Mouse (Mus musculus): ENCODE measurements around the gene C1qc.
A peak's percentile ranks its signal among the peaks of the same experiment; 100 is the strongest.

The C1qc gene

GRCm38 (mm10) chr4:136892811-136893210 lies at the start of gene C1qc:
TSS of gene C1qc (minus strand) at chr4:136893065.
- DNase-seq: no peak

DNA sequence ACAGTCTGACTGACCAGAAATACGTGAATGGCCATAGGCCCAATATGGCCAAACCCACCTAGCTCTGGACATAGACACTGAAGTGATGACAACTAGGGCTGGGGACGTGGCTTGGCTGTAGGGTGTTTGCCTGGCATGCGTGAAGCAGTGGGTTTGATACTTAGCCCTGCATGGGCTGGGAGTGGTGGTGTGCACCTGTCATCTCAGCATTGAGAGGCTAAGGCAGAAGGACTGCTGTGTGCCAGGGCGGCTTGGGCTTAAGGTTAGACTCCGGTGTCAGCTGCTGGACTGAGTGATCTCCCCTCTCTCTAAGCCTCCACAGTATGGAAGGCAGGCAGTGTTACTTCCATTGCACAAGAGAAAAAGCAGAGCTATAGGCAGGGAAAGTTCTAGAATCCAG lies 45.1 kb upstream of the C1qc start:
- DNase-seq: no peak

GRCm38 (mm10) chr4:136937344-136937743 lies 44.5 kb upstream of the C1qc start:
- no peak for DNase-seq

GRCm38 (mm10) chr4:136934746-136935613 lies 42.1 kb upstream of the C1qc start:
- DNase-seq: no peak

DNA sequence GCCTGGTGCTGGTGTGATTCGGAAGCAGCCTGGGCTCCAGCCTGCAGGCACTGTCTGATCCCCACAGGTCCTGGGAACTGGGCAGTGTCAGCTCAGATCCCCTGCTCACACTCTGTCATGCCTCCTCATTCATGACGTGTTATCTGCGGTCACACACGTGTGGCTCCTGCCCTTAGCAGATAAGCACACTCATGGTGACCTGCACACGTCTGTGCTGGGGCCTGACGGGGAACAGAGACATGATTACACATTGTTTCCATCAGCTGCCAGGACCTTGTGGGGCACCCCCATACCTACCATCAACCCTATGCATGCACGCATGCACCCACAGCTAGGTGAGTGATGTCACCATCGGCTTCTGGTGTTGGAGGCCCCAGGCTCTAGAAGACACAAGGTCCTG lies 37.6 kb upstream of the C1qc start:
- no peak for DNase-seq

DNA sequence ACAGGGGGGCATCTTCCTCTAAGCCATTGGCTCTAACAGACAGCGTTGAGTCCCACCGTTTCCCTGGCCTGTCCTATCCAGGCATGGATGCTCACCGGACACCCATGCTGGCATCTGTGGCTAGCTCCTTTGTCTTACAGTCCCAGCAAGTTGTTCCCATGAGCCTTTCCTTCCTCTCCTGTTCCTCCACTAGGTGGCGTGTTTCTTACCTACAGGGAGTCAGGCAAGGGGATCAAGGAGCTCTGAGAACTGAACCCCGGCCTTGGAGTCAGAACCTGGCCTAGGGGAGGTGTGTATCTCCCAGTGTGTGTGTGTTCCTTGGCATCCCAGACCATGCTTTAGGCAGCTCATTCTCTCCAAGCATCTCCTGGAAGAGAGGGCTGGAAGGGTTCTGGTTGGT lies 36.1 kb upstream of the C1qc start:
- peak; percentile 17 for DNase-seq

DNA sequence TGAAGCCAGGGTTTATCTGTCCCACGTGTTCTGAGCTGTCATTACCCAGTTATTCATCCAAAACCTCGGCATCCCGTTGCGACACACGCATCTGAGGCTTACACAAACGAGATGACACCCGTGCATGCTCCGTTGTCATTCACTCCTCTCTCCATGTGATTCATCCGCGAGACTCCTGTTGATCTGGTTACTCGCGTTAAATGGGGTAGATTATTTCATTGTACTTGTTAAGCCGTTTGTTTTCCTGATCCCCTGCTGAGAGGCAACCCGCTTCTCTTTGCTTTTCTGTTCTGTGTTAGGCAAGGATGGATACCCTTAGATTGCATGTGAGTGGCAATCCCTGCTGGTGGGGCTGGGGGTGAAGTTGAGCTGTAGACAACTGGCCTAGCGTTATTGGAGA lies 32.9 kb upstream of the C1qc start:
- DNase-seq: no peak

DNA sequence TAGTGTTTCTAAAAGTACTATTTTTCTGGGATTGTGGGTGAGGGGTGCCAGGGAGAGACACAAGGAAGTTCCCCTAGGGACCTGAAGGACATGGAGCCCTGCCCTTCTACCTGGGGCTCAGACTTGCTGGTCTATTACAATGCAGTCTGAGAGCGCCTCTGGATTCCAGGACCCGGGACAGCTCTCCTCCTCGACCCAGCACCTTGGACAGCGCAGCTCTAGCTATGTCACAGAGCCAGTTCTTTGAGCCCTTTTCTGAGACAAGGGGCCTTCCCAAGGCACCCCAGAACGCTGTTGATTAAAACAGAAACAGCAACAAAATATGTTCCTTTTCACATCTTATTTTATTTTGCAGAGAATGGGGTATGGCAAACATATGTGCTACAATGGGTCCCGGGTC lies 31.7 kb upstream of the C1qc start:
- DNase-seq: peak; percentile 38

- DNase-seq: no peak
Observed at GRCm38 (mm10) chr4:136919526-136919925, 26.7 kb upstream of the C1qc start.

- no peak for DNase-seq
Observed at GRCm38 (mm10) chr4:136918834-136919233, 26.0 kb upstream of the C1qc start.

DNA sequence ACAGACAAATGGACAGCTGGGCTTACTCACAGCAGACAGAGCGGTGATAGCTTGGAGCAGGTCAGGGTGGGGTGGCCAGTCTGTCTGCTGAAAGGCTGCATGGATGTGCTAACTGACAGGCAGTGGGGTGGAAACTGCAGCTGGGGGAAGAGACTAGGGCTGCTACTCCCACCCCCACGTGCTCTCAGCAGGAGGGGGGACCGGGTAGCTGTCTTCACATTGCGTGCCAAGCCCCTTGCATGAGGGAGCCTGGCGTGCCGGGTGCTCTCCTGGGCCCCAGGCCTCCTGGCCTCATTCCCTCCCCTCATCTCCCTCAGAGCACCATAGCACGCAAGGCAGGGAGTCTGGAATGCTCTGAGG lies 24.3 kb upstream of the C1qc start:
- no peak for DNase-seq

- no peak for DNase-seq
Observed at GRCm38 (mm10) chr4:136916359-136917164, 23.7 kb upstream of the C1qc start.

DNA sequence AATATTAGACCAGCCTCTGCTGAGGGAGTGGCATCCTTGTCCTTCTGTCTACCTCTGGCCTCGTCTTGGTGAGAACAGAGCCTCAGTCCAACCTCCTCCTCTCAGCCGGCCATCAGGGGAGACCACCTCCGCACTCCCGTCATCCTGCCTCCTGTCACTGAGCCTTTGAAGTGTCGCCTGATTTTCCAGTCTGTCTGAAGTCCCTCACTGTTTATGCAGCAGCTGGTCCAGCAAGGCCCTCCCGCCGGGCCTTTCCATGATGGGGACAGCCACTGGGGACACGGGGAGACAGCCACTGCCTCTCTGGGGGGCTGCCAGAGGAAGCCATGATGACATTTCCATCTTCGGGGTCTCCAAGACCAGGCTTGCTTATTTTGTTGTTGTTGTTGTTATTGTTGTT lies 20.0 kb upstream of the C1qc start:
- no peak for DNase-seq

DNA sequence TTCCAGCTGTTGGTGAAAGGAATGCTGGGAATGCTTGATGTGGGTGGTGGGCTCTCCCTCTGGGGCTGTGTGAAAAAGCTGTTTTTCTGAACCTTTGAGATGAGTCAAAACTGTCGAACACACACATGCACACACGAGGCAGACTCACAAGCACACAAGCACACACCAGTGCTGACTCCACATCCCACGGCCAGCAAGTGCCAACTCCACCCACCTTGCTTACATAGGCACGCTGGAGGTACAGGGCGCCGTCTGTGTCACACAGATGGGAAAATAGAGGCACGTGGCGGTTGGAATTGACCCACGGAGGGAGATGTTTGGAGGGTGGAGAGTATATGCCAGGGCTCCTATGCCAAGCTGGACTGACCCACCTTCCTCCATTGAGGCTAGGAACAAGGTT lies 18.9 kb upstream of the C1qc start:
- DNase-seq: no peak

GRCm38 (mm10) chr4:136911211-136911646 lies 18.4 kb upstream of the C1qc start:
- no peak for DNase-seq

GRCm38 (mm10) chr4:136907809-136908208 lies 14.9 kb upstream of the C1qc start:
- no peak for DNase-seq

GRCm38 (mm10) chr4:136907033-136907432 lies 14.2 kb upstream of the C1qc start:
- DNase-seq: peak; percentile 7

DNA sequence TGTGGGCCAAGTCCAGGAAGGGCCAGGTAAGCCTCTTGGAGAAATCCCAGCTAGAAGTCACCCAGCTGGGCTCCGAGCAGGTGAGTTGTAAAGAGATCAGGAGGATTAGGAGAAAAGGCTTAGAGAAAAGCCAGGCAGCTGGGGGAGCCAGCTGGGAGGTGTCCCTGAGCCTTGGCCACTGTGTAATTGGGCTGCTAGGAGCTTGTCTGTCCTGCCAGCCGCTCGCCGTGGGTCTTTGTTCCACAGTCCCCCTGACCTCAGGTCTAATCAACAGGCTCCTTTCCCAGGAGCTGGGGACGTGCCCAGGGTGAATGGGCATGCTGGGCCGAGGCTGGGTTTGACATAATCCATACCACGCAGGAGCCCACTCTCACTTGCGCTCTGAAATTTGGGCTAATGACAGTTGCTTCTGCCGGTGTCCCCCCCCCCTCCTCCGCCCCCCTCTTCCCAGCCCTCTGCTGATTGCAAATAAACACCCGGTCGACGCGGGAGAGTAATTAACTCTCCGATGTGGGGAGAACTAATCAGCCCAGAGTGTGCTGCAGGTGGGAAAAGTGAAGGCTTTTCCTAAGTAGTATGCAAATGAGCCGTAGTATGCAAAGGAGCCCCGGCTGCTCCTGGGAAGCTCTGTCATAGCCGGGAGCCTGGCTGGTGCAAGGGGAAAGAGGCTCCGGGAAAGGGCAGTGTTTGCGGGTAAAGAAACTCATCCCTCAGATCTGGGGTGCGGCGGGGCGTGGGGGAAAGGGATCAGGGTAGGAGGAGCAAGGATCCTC lies 12.1 kb upstream of the C1qc start:
- DNase-seq: no peak

DNA sequence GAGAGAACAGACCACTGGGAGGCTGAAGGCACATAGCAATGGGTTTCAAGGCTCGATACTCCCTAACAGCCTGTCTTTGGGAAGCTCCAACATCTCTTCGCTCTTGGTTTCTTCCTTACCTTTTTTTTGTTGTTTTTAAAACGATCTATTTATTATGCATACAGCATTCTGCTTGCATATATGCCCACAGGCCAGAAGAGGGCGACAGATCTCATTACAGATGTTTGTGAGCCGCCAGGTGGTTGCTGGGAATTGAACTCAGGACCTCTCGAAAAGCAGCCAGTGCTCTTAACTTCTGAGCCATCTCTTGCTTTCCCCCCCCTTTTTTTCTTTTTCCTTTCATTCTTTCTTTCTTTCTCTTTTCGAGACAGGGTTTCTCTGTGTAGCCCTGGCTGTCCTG lies 6.3 kb upstream of the C1qc start:
- no peak for DNase-seq

DNA sequence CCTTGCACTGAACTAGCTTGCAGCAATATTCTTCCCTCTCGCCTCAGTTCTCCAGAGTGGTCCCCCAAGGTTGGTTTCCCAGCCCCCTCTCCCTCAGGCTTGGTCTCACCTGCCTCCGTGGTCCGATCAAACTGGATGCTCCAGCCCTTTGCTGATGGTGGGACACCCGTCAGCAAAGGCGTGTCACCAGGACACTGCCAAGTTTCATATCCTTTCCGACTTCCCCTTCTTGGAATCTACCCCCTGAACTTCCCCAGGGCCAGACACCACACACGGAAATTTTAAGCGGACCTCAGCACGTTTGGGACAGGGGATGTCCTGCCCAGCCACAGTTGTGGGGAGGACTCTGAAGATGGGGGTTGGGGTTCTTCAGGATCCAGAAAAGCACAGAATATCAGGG lies 5.8 kb upstream of the C1qc start, which contains the start of gene C1qa:
C1qa (minus strand) TSS at position 167 of the 400 bp plus-strand sequence.
- no peak for DNase-seq

DNA sequence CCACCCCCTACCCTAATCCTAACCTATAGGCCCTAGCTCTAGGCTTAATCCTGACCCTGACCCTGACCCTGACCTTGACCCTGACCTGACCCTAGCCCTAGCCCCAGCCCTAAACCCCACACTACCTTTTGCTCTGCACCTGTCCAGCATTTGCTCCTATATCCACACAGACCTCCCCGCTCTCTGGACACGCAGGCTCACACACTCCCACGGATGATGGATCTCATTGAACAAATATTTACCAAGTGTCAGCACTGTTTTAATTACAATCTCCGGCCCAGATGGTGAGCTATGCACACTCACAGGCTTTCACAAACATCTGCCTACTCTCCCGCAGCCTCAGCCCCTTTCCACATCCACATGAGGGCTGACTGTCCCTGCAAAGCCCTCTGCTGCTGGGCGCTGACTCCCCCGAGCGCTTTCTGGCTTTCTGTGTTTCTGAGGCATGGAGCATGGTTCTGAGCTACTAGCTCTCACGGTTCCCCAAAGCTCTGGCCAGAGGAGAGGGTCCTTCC lies 5.3 kb upstream of the C1qc start:
- no peak for DNase-seq

- DNase-seq: no peak
Observed at GRCm38 (mm10) chr4:136896461-136896860, 3.6 kb upstream of the C1qc start.

DNA sequence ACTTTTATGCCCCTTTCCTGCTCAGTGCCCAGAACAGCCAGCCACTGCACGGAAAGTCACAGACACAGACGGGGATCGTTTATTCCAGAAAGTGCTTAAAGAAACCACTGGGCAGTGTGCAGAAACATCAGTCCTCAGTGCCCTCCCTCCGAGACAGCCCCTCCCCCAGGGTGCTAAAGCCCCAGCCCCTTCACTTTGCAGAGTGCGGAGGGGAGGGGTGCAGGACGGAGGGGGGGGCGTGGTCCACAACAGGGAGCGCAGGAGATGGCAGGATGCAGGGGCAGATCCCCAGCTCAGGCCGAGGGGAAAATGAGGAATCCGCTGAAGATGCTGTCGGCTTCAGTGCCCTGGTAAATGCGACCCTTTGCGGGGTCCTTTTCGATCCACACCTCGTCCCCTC lies 3.0 kb upstream of the C1qc start:
- no peak for DNase-seq
